Comparison of ENCODE assay signal across 23 mouse cellular contexts in the genomic region with DNA sequence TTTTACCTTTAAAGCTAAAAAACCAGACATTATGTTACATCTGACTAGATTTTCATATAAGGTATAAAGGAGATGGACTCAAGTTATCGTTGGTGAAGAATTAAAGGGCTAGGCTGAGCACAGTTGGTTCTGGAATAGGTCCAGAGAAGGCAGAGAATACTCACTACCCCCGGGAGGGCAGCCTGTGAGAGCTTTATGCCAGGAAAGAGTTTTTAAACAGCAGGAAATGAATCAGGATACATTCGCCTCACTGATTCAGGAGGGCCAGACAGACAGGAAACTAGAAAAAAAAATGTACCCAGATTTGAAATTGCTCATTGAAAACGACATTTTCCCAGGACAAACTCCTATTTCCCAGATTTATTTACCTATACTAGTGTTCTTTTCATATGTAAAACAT. TPM values are rescaled to one million over a fixed set of nuclear protein-coding genes. Genes with fewer than 3 reads are reported as not detected.
DNase-seq lines count a peak whose midpoint lies in the region; ATAC-seq and TF ChIP-seq lines count a peak whose summit lies in the region.
"Had no signal": no experiment of that assay in that cellular context is flagged by ENCODE, and none has a peak within 500 bp of the region (broad histone marks: within the 10 kb centered on the region; RNA-seq: fewer than 3 reads in every experiment).

No protein-coding gene starts in this region.

- WGBS in hindbrain, postnatal 0 days = 47% methylated on average over 4 of the region's 4 CpGs
- WGBS in hindbrain, embryonic 10.5 days = 80% methylated on average over 4 of the region's 4 CpGs
- WGBS in lung, postnatal 0 days = 37% methylated on average over 4 of the region's 4 CpGs

- no peak overlapping the region for H3K4me2 ChIP-seq in hindbrain, postnatal 0 days (ENCODE audit: low read depth, low read length)
- H3K4me2 ChIP-seq in lung, postnatal 0 days (replicated peaks; ENCODE audit: low read depth, low read length) = no peak overlapping the region
- H3K4me2 ChIP-seq: embryonic facial prominence, embryonic 13.5 days; hindbrain, embryonic 12.5 days had no signal

- no peak overlapping the region for H3K4me3 ChIP-seq in hindbrain, postnatal 0 days (ENCODE audit: low read length)
- H3K4me3 ChIP-seq in hindbrain, embryonic 10.5 days = no peak overlapping the region
- no peak overlapping the region for H3K4me3 ChIP-seq in lung, postnatal 0 days (ENCODE audit: low read depth, low read length)
- H3K4me3 ChIP-seq: embryonic facial prominence, embryonic 13.5 days; heart, embryonic 10.5 days; hindbrain, embryonic 12.5 days; limb, embryonic 10.5 days had no signal

- POLR2A ChIA-PET in Patski (lab: Charles Lee) = interaction anchor here (0.8 kb wide), 1 partner anchor 8 kb away, joined by 3 read pairs; no protein-coding TSS in a partner anchor

- ATAC-seq in hindbrain, postnatal 0 days = no peak
- peak; percentile 64 for ATAC-seq in lung, postnatal 0 days
- ATAC-seq in Patski = peak; percentile 62
- ATAC-seq: forebrain, embryonic 16.5 days; liver, postnatal 0 days; midbrain, embryonic 16.5 days had no signal

- H3K36me3 ChIP-seq in hindbrain, postnatal 0 days (ENCODE audit: insufficient read depth, low read length) = no peaks in the 10 kb centered on the region
- no peaks in the 10 kb centered on the region for H3K36me3 ChIP-seq in hindbrain, embryonic 10.5 days
- no peaks in the 10 kb centered on the region for H3K36me3 ChIP-seq in lung, postnatal 0 days (ENCODE audit: insufficient read depth, low read length)
- H3K36me3 ChIP-seq: embryonic facial prominence, embryonic 13.5 days; G1E; heart, embryonic 10.5 days; hindbrain, embryonic 12.5 days; limb, embryonic 10.5 days had no signal

- CTCF ChIA-PET in Patski (lab: Charles Lee) = interaction anchor here (0.9 to 1.3 kb wide), 4 partner anchors 8 to 20 kb away, joined by 3 to 4 read pairs (median 3); no protein-coding TSS in a partner anchor

- H3K9me3 ChIP-seq in hindbrain, postnatal 0 days (ENCODE audit: low read length) = no peaks in the 10 kb centered on the region
- no peaks in the 10 kb centered on the region for H3K9me3 ChIP-seq in hindbrain, embryonic 10.5 days
- no peaks in the 10 kb centered on the region for H3K9me3 ChIP-seq in lung, postnatal 0 days (ENCODE audit: low read length)
- H3K9me3 ChIP-seq: embryonic facial prominence, embryonic 13.5 days; G1E; heart, embryonic 10.5 days; hindbrain, embryonic 12.5 days; limb, embryonic 10.5 days had no signal

- no peak overlapping the region for H3K9ac ChIP-seq in hindbrain, postnatal 0 days (replicated peaks; ENCODE audit: low read length)
- H3K9ac ChIP-seq in lung, postnatal 0 days (replicated peaks; ENCODE audit: low read depth) = no peak overlapping the region
- H3K9ac ChIP-seq: embryonic facial prominence, embryonic 13.5 days; hindbrain, embryonic 12.5 days; liver, postnatal 0 days had no signal

- DNase-seq in hindbrain, postnatal 0 days (ENCODE audit: low spot score) = peak; percentile 54
- no peak for DNase-seq in hindbrain, embryonic 10.5 days (ENCODE audit: low spot score)
- peak; percentile 62 for DNase-seq in lung, postnatal 0 days (ENCODE audit: low spot score)
- no peak for DNase-seq in lung, postnatal 4 days
- peak; percentile 44 for DNase-seq in Patski (ENCODE audit: low read depth, low spot score)
- peak; percentile 18 for DNase-seq in lung, postnatal 25 days (ENCODE audit: low spot score)
- no peak for DNase-seq in gastrocnemius, adult 8-10 months (ENCODE audit: low spot score in 2 of 2)
- DNase-seq: adrenal gland, postnatal 36 days; heart, postnatal 10 days; liver, postnatal 0 days; right cerebral cortex, postnatal 14 days; spleen, adult 18-20 months; thymus, postnatal 36 days had no signal

- no peaks in the 10 kb centered on the region for H3K4me1 ChIP-seq in hindbrain, postnatal 0 days (ENCODE audit: insufficient read depth, low read length)
- H3K4me1 ChIP-seq in hindbrain, embryonic 10.5 days (replicated peaks) = no peaks in the 10 kb centered on the region
- no peaks in the 10 kb centered on the region for H3K4me1 ChIP-seq in lung, postnatal 0 days (ENCODE audit: insufficient read depth, low read depth, low read length)
- H3K4me1 ChIP-seq: embryonic facial prominence, embryonic 13.5 days; heart, embryonic 10.5 days; hindbrain, embryonic 12.5 days; limb, embryonic 10.5 days had no signal

- in situ Hi-C loops in Patski (cut with MboI; ENCODE audit: low pct_unique_long_range_greater_than_20kb) = no loop called here

- no peaks in the 10 kb centered on the region for H3K27me3 ChIP-seq in hindbrain, postnatal 0 days (ENCODE audit: insufficient read depth, low read length)
- H3K27me3 ChIP-seq in hindbrain, embryonic 10.5 days (ENCODE audit: insufficient read depth, poor library complexity, severe bottlenecking) = no peaks in the 10 kb centered on the region
- no peaks in the 10 kb centered on the region for H3K27me3 ChIP-seq in lung, postnatal 0 days (replicated peaks; ENCODE audit: insufficient read depth, low read length)
- no peaks in the 10 kb centered on the region for H3K27me3 ChIP-seq in Patski
- H3K27me3 ChIP-seq: embryonic facial prominence, embryonic 13.5 days; hindbrain, embryonic 12.5 days had no signal

- TF ChIP-seq CTCF in hindbrain, postnatal 0 days (IDR thresholded peaks at IDR 0.05; ENCODE audit: low read depth) = no peak
- no peak for TF ChIP-seq CTCF in lung, postnatal 0 days (IDR thresholded peaks at IDR 0.05)
- TF ChIP-seq CTCF in Patski (IDR thresholded peaks at IDR 0.05) = no peak

- H3K27ac ChIP-seq in hindbrain, postnatal 0 days = no peak overlapping the region
- H3K27ac ChIP-seq in hindbrain, embryonic 10.5 days = no peak overlapping the region
- no peak overlapping the region for H3K27ac ChIP-seq in lung, postnatal 0 days (ENCODE audit: low read length)
- H3K27ac ChIP-seq: embryonic facial prominence, embryonic 13.5 days; heart, embryonic 10.5 days; hindbrain, embryonic 12.5 days; limb, embryonic 10.5 days had no signal

- TF ChIP-seq EP300 in lung, postnatal 0 days (IDR thresholded peaks at IDR 0.05) = peak; percentile 80

RNA-seq across cellular contexts. Expression of gene Arsj, which starts 28.2 kb away (rescaled TPM):
- total RNA-seq in hindbrain, postnatal 0 days (2014; rRNA removed) = 0.90 and 1.7 TPM in 2 replicates
- 0.65 and 0.67 TPM in 2 replicates for polyA plus RNA-seq in hindbrain, postnatal 0 days (2015; fragmentation: Nextera tagmentation; extraction: Ambion mirVana)
- polyA plus RNA-seq in hindbrain, embryonic 10.5 days (2016; fragmentation: Nextera tagmentation; extraction: Ambion mirVana) = 0.16 and 0.27 TPM in 2 replicates
- 0.68 and 1.5 TPM in 2 replicates for polyA plus RNA-seq in lung, postnatal 0 days (2015; fragmentation: Nextera tagmentation; extraction: Ambion mirVana)
- polyA plus RNA-seq in Patski (2021) = 0.06 TPM
- under 1 TPM; 0.08 to 0.22 (median 0.16) TPM for total RNA-seq in gastrocnemius, adult 8-10 months (2022)
- total RNA-seq: liver, adult 2 months; megakaryocyte, adult 5-6 weeks; neutrophil, adult 5-6 weeks had no signal
- polyA plus RNA-seq: G1E; heart, embryonic 10.5 days; liver, adult 2 months; liver, postnatal 0 days had no signal

Comparison
In these comparisons a context has a peak if more than half of its experiments do, and no peak if none do; other contexts are left out.
1. DNase-seq: peak in hindbrain, postnatal 0 days (single experiment), lung, postnatal 0 days (single experiment), Patski (single experiment) and lung, postnatal 25 days (single experiment); none in hindbrain, embryonic 10.5 days (single experiment), lung, postnatal 4 days (0 of 2) and gastrocnemius, adult 8-10 months (0 of 2).